Mouse (Mus musculus): ENCODE data around the gene B430218F22Rik. TPM values are rescaled to one million over a fixed set of nuclear protein-coding genes. Genes with fewer than 3 reads are reported as not detected.
"Not testable (repeated sequence)": the region's sequence is repeated elsewhere in the genome, so short reads cannot be mapped to it uniquely, and the experiment has no call there.

Gene B430218F22Rik
- 0.35 and 0.77 TPM in 2 replicates for polyA plus RNA-seq (2015; fragmentation: Nextera tagmentation; extraction: Ambion mirVana)

- Histone ChIP-seq H3K27me3 (no peaks in the 10 kb centered on the region), H3K4me3 (peak within 1 kb of the TSS; percentile 89), H3K36me3 (peaks cover 25% of the 10 kb centered on the region), H3K9ac (peak within 1 kb of the TSS; percentile 84), H3K4me1 (peaks cover 7% of the 10 kb centered on the region; the same call in 1 of the 2 replicates), H3K4me2 (peak within 1 kb of the TSS; percentile 68), H3K27ac (peak within 1 kb of the TSS; percentile 82), H3K9me3 (no peaks in the 10 kb centered on the region)
- WGBS, result under 1% methylated on average over 93 of the region's 93 CpGs
- ATAC-seq (ENCODE audit: insufficient number of reproducible peaks, low FRiP score, low TSS enrichment, low read depth), result peak; percentile 95
Observed at GRCm38 (mm10) chr13:118386511-118387447, at the start of gene B430218F22Rik, which contains the start of gene Mrps30. B430218F22Rik (plus strand) TSS chr13:118386630. Mrps30 (minus strand) TSS chr13:118387252.

- no peak overlapping the region for H3K9ac ChIP-seq
- H3K27ac ChIP-seq, result no peak overlapping the region
- no peaks in the 10 kb centered on the region for H3K27me3 ChIP-seq
- WGBS, result 22% methylated on average over 10 of the region's 10 CpGs
- no peak overlapping the region for H3K4me2 ChIP-seq
- no peak for ATAC-seq (ENCODE audit: insufficient number of reproducible peaks, low FRiP score, low TSS enrichment, low read depth)
- H3K4me1 ChIP-seq, result no peaks in the 10 kb centered on the region
- H3K9me3 ChIP-seq, result no peaks in the 10 kb centered on the region
- H3K36me3 ChIP-seq, result no peaks in the 10 kb centered on the region
- H3K4me3 ChIP-seq, result no peak overlapping the region
Observed at GRCm38 (mm10) chr13:118350257-118350656, 36.2 kb upstream of the B430218F22Rik start.

- Histone ChIP-seq H3K9ac (no peak overlapping the region), H3K4me2 (no peak overlapping the region), H3K27me3 (no peaks in the 10 kb centered on the region), H3K27ac (no peak overlapping the region), H3K9me3 (no peaks in the 10 kb centered on the region), H3K4me3 (no peak overlapping the region), H3K4me1 (no peaks in the 10 kb centered on the region), H3K36me3 (no peaks in the 10 kb centered on the region)
- ATAC-seq (ENCODE audit: insufficient number of reproducible peaks, low FRiP score, low TSS enrichment, low read depth), result no peak
- WGBS, result 90% methylated on average over 10 of the region's 10 CpGs
Observed at GRCm38 (mm10) chr13:118350870-118351269, 35.6 kb upstream of the B430218F22Rik start.

GRCm38 (mm10) chr13:118363342-118363741, 23.1 kb upstream of the B430218F22Rik start:
- Histone ChIP-seq H3K4me2 (no peak overlapping the region), H3K27ac (no peak overlapping the region), H3K4me3 (no peak overlapping the region), H3K4me1 (no peaks in the 10 kb centered on the region), H3K9me3 (no peaks in the 10 kb centered on the region), H3K36me3 (no peaks in the 10 kb centered on the region), H3K27me3 (no peaks in the 10 kb centered on the region), H3K9ac (no peak overlapping the region)
- no peak for ATAC-seq (ENCODE audit: insufficient number of reproducible peaks, low FRiP score, low TSS enrichment, low read depth)
- WGBS, result 78% methylated on average over 6 of the region's 6 CpGs

- WGBS, result 73% methylated on average over 1 of the region's 1 CpGs
- Histone ChIP-seq H3K4me3 (no peak overlapping the region), H3K9me3 (no peaks in the 10 kb centered on the region), H3K27me3 (no peaks in the 10 kb centered on the region), H3K4me1 (no peaks in the 10 kb centered on the region), H3K36me3 (no peaks in the 10 kb centered on the region), H3K4me2 (no peak overlapping the region), H3K27ac (no peak overlapping the region), H3K9ac (no peak overlapping the region)
- no peak for ATAC-seq (ENCODE audit: insufficient number of reproducible peaks, low FRiP score, low TSS enrichment, low read depth)
Observed at GRCm38 (mm10) chr13:118365774-118366173, 20.7 kb upstream of the B430218F22Rik start.

- no peaks in the 10 kb centered on the region for H3K4me1 ChIP-seq
- no peak for ATAC-seq (ENCODE audit: insufficient number of reproducible peaks, low FRiP score, low TSS enrichment, low read depth)
- H3K9me3 ChIP-seq, result no peaks in the 10 kb centered on the region
- no peak overlapping the region for H3K27ac ChIP-seq
- H3K9ac ChIP-seq, result no peak overlapping the region
- no peak overlapping the region for H3K4me3 ChIP-seq
- no peaks in the 10 kb centered on the region for H3K27me3 ChIP-seq
- no peak overlapping the region for H3K4me2 ChIP-seq
- H3K36me3 ChIP-seq, result peaks cover 7% of the 10 kb centered on the region; the same call in 1 of the 2 replicates
- whole genome bisulfite sequencing, result 83% methylated on average over 4 of the region's 4 CpGs
Observed at GRCm38 (mm10) chr13:118372871-118373270, 13.6 kb upstream of the B430218F22Rik start.

DNA sequence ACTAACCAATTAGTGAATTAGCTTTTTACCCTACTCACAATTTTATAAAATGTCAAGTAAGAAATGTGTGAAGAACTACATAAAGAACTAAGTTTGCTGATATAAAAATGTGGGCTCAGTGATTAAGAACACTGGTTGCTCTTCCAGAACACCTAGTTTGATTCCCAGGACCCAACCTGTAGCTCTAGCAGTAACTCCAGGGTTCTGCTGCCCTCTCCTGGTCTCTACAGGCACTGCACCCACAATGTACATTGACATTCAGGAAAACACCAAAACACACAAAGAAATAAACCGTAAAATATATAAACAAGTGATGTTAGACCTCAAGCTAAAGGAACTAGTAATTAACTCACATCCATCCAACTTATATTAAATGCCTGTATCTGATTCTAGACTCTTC, 7.3 kb upstream of the B430218F22Rik start:
- WGBS, result 63% methylated on average over 1 of the region's 1 CpGs

GRCm38 (mm10) chr13:118380381-118380780, 6.0 kb upstream of the B430218F22Rik start:
- H3K27me3 ChIP-seq, result no peaks in the 10 kb centered on the region
- H3K4me1 ChIP-seq, result 0 out of 2 replicates have a peak, but pooled peaks cover 2% of the 10 kb centered on the region
- H3K9ac ChIP-seq, result no peak overlapping the region
- ATAC-seq (ENCODE audit: insufficient number of reproducible peaks, low FRiP score, low TSS enrichment, low read depth), result no peak
- H3K36me3 ChIP-seq, result peaks cover 47% of the 10 kb centered on the region
- no peak overlapping the region for H3K27ac ChIP-seq
- 62% methylated on average over 10 of the region's 10 CpGs for WGBS
- no peak overlapping the region for H3K4me3 ChIP-seq
- no peaks in the 10 kb centered on the region for H3K9me3 ChIP-seq
- H3K4me2 ChIP-seq, result no peak overlapping the region

More for the DNA sequence above, 7.3 kb upstream of the B430218F22Rik start:
- no peak overlapping the region for H3K9ac ChIP-seq
- no peak overlapping the region for H3K4me2 ChIP-seq
- H3K27me3 ChIP-seq, result no peaks in the 10 kb centered on the region
- H3K36me3 ChIP-seq, result peaks cover 43% of the 10 kb centered on the region
- no peaks in the 10 kb centered on the region for H3K4me1 ChIP-seq
- no peak overlapping the region for H3K4me3 ChIP-seq
- no peak overlapping the region for H3K27ac ChIP-seq
- no peaks in the 10 kb centered on the region for H3K9me3 ChIP-seq
- ATAC-seq (ENCODE audit: insufficient number of reproducible peaks, low FRiP score, low TSS enrichment, low read depth), result no peak

DNA sequence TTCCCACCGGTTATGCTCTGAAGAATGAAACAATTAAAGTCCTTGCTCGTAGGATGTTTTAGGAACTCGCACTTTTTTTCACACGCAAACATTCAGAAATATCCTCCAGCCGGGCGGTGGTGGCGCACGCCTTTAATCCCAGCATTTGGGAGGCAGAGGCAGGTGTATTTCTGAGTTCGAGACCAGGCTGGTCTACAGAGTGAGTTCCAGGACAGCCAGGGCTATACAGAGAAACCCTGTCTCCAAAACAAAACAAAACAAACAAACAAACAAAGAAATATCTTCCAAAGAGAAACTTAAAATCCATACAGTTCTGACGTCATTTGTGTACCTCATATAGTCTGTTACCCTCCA, 995 bp downstream of the B430218F22Rik start:
- not testable (repeated sequence) for H3K4me1 ChIP-seq, H3K27me3 ChIP-seq, H3K9ac ChIP-seq, H3K9me3 ChIP-seq
- 0 out of 2 replicates have a peak, but pooled peaks have one; percentile 30 for ATAC-seq (ENCODE audit: insufficient number of reproducible peaks, low FRiP score, low TSS enrichment, low read depth)
- H3K4me3 ChIP-seq, result peak overlapping the region; percentile 89
- 0 out of 2 replicates have a peak overlapping the region, but pooled peaks have one; percentile 33 for H3K27ac ChIP-seq
- 6% methylated on average over 10 of the region's 10 CpGs for WGBS
- peak overlapping the region; percentile 44 for H3K4me2 ChIP-seq
- H3K36me3 ChIP-seq, result peaks cover 19% of the 10 kb centered on the region

GRCm38 (mm10) chr13:118395803-118396202, 9.4 kb downstream of the B430218F22Rik start:
- Histone ChIP-seq H3K4me2 (no peak overlapping the region), H3K4me1 (no peaks in the 10 kb centered on the region), H3K9ac (no peak overlapping the region), H3K9me3 (no peaks in the 10 kb centered on the region), H3K27me3 (no peaks in the 10 kb centered on the region), H3K4me3 (no peak overlapping the region), H3K27ac (no peak overlapping the region), H3K36me3 (no peaks in the 10 kb centered on the region)
- ATAC-seq (ENCODE audit: insufficient number of reproducible peaks, low FRiP score, low TSS enrichment, low read depth), result peak; percentile 40; the same call in 1 of the 2 replicates
- WGBS, result 53% methylated on average over 3 of the region's 3 CpGs

GRCm38 (mm10) chr13:118400340-118400739, 13.9 kb downstream of the B430218F22Rik start:
- Histone ChIP-seq H3K36me3 (no peaks in the 10 kb centered on the region), H3K4me2 (no peak overlapping the region), H3K4me3 (no peak overlapping the region), H3K9me3 (no peaks in the 10 kb centered on the region), H3K27me3 (peaks cover 3% of the 10 kb centered on the region; the same call in 1 of the 2 replicates), H3K27ac (no peak overlapping the region), H3K9ac (no peak overlapping the region), H3K4me1 (no peaks in the 10 kb centered on the region)
- no peak for ATAC-seq (ENCODE audit: insufficient number of reproducible peaks, low FRiP score, low TSS enrichment, low read depth)
- WGBS, result 26% methylated on average over 6 of the region's 6 CpGs

DNA sequence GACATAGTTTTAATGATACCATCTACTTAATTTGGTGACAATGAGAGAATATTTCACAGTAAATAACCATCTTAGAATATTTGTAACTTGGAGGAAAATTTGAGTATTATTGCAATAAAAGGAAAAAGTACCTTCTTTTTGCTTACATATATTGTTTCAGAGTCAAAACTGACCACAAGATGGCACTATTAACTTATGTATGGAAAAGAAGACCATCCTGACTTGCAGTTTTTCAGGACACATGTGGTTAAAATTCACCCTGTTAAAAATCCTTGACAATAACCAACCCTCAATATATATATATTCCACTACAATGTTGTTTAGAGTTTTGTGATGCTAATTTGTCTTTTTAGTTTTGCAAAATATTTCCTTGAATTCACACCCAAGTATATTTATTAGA, 17.1 kb downstream of the B430218F22Rik start:
- Histone ChIP-seq H3K27me3 (peaks cover 3% of the 10 kb centered on the region; the same call in 1 of the 2 replicates), H3K4me2 (no peak overlapping the region), H3K4me3 (no peak overlapping the region), H3K36me3 (no peaks in the 10 kb centered on the region), H3K9ac (no peak overlapping the region), H3K27ac (no peak overlapping the region), H3K4me1 (no peaks in the 10 kb centered on the region), H3K9me3 (no peaks in the 10 kb centered on the region)
- no peak for ATAC-seq (ENCODE audit: insufficient number of reproducible peaks, low FRiP score, low TSS enrichment, low read depth)

All from limb, embryonic 15.5 days (tissue).